Comparison of ENCODE assay signal across 11 mouse cellular contexts in genomic region chr1:66320378-66321135, GRCm38 (mm10).
DNase-seq lines count a peak whose midpoint lies in the region; ATAC-seq and TF ChIP-seq lines count a peak whose summit lies in the region.
"Had no signal": no experiment of that assay in that cellular context is flagged by ENCODE, and none has a peak within 500 bp of the region (broad histone marks: within the 10 kb centered on the region; RNA-seq: fewer than 3 reads in every experiment).

No protein-coding gene starts in this region.

- peak overlapping the region; percentile 74 for H3K4me2 ChIP-seq in hindbrain, embryonic 14.5 days (replicated peaks)
- peak overlapping the region; percentile 48 for H3K4me2 ChIP-seq in neural tube, embryonic 14.5 days (ENCODE audit: low read depth, low read length)
- H3K4me2 ChIP-seq: lung, embryonic 14.5 days had no signal

- WGBS in hindbrain, embryonic 14.5 days: 35% methylated on average over 2 of the region's 2 CpGs
- 35% methylated on average over 2 of the region's 2 CpGs for WGBS in neural tube, embryonic 14.5 days

- TF ChIP-seq CTCF in layer of hippocampus, adult 2 months (conservative IDR thresholded peaks at IDR 0.05): no peak

- peak; percentile 40 to 64 for DNase-seq in layer of hippocampus, adult 2 months (ENCODE audit: low spot score in 2 of 2)
- no peak for DNase-seq in layer of hippocampus, adult 9-10 months (ENCODE audit: low spot score)
- peak; percentile 22 for DNase-seq in embryo, embryonic 9.5 days (ENCODE audit: extremely low spot score)
- DNase-seq in hindbrain, embryonic 14.5 days (ENCODE audit: low spot score): peak; percentile 73
- DNase-seq in heart, adult 9 months (ENCODE audit: low spot score in 2 of 2): no peak
- DNase-seq in yolk sac, embryonic 10.5 days (ENCODE audit: low spot score): no peak
- DNase-seq in urinary bladder, adult 18-20 months (ENCODE audit: low spot score in 2 of 2): no peak
- DNase-seq: gastrocnemius, adult 2 months; lung, embryonic 14.5 days had no signal

- ATAC-seq in hindbrain, embryonic 14.5 days (ENCODE audit: low FRiP score): peak; percentile 62
- ATAC-seq in neural tube, embryonic 14.5 days (ENCODE audit: low read depth): peak; percentile 40; the same call in 1 of the 2 replicates
- ATAC-seq: inflammation-experienced regulatory T-cells, adult 6 months had no signal

- H3K27ac ChIP-seq in layer of hippocampus, adult 2 months: peak overlapping the region; percentile 97
- peak overlapping the region; percentile 99 for H3K27ac ChIP-seq in hindbrain, embryonic 14.5 days
- peak overlapping the region; percentile 98 for H3K27ac ChIP-seq in neural tube, embryonic 14.5 days (ENCODE audit: low read depth, low read length)
- H3K27ac ChIP-seq: gastrocnemius, adult 2 months had no signal

- no peaks in the 10 kb centered on the region for H3K27me3 ChIP-seq in hindbrain, embryonic 14.5 days (ENCODE audit: control insufficient read depth, insufficient read depth, low read length)
- no peaks in the 10 kb centered on the region for H3K27me3 ChIP-seq in neural tube, embryonic 14.5 days (ENCODE audit: control insufficient read depth, insufficient read depth, low read length)

- H3K4me3 ChIP-seq in layer of hippocampus, adult 2 months: peak overlapping the region; percentile 65; the same call in 1 of the 2 replicates
- peak overlapping the region; percentile 51 for H3K4me3 ChIP-seq in hindbrain, embryonic 14.5 days (replicated peaks; ENCODE audit: low read length)
- H3K4me3 ChIP-seq in neural tube, embryonic 14.5 days (ENCODE audit: low read depth, low read length): 0 out of 2 replicates have a peak overlapping the region, but pooled peaks have one; percentile 2
- H3K4me3 ChIP-seq: gastrocnemius, adult 2 months had no signal

- peaks cover 38% of the 10 kb centered on the region for H3K4me1 ChIP-seq in hindbrain, embryonic 14.5 days (replicated peaks; ENCODE audit: control insufficient read depth, insufficient read depth, low read length)
- H3K4me1 ChIP-seq in neural tube, embryonic 14.5 days (ENCODE audit: control insufficient read depth, insufficient read depth, low read length): peaks cover 21% of the 10 kb centered on the region

- no peaks in the 10 kb centered on the region for H3K9me3 ChIP-seq in hindbrain, embryonic 14.5 days (ENCODE audit: control insufficient read depth, low read length)
- no peaks in the 10 kb centered on the region for H3K9me3 ChIP-seq in neural tube, embryonic 14.5 days (ENCODE audit: control insufficient read depth, low read length)

- H3K36me3 ChIP-seq in hindbrain, embryonic 14.5 days (replicated peaks; ENCODE audit: control insufficient read depth, insufficient read depth): no peaks in the 10 kb centered on the region
- H3K36me3 ChIP-seq in neural tube, embryonic 14.5 days (ENCODE audit: control insufficient read depth, insufficient read depth, low read length): no peaks in the 10 kb centered on the region

- peak overlapping the region; percentile 60 for H3K9ac ChIP-seq in hindbrain, embryonic 14.5 days
- H3K9ac ChIP-seq in neural tube, embryonic 14.5 days (replicated peaks; ENCODE audit: low read depth, low read length): 0 out of 2 replicates have a peak overlapping the region, but pooled peaks have one; percentile 12
- H3K9ac ChIP-seq: lung, embryonic 14.5 days had no signal

Comparison
In these comparisons a context has a peak if more than half of its experiments do, and no peak if none do; other contexts are left out.
1. DNase-seq: peak in layer of hippocampus, adult 2 months (2 of 2), embryo, embryonic 9.5 days (single experiment) and hindbrain, embryonic 14.5 days (single experiment); none in layer of hippocampus, adult 9-10 months (single experiment), heart, adult 9 months (0 of 2), yolk sac, embryonic 10.5 days (single experiment) and urinary bladder, adult 18-20 months (0 of 2).
2. H3K4me3 ChIP-seq: peak in every context shown above with its lines; median percentile 65 in layer of hippocampus, adult 2 months; 51 in hindbrain, embryonic 14.5 days; 2 in neural tube, embryonic 14.5 days.
3. Peak in every context shown above with its lines, with median percentiles within 50 percentile points of each other: H3K27ac ChIP-seq.